Mouse (Mus musculus) spleen, adult 2 months (tissue): ENCODE data around the gene Astn2.

Source experiments
- CTCF ChIP-seq: fragments of 200-500 bp; IDR thresholded peaks from 2 replicates; pipeline ENCODE4 v1.5.1; 2011; ENCODE audit warnings: mild to moderate bottlenecking, inconsistent platforms; ENCODE audit not compliant: insufficient read depth, insufficient read length, insufficient replicate concordance; ENCODE audit errors: extremely low read depth
- POLR2A ChIP-seq: fragments of 200-500 bp; IDR thresholded peaks from 2 replicates; pipeline ENCODE4 v1.6.1; 2011; ENCODE audit warnings: low read depth, low read length, inconsistent platforms

DNA sequence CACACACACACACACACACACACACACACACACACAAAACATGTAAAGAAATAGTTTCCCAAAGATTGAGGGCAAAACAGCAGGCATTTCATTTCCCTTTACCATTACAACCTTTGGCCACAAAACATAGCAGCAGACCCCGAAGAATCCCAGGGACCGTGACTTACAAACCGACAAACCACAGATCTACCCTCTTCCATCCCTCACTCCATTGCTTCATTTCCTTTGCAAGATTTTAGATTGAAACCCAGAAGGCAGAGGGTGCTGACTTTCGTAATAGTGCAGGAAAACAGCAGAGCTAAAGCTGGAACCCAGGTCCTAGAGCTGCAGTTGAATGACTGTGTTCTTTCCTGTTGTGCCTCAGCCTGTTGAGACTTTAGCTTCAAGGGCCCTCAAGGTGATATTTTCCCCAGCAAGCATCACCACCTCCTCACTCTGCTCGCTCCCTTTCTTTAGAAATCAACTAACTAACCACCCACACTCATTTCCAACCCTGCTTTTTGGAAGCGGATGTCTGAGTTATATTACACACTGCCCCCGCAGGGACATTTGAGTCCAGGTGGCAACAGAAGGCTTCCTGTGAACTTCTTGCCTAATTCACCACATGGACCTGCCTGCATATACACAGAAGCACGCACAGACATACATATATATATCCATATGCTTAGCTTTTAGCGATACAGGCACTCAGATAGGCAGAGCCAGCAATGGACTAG is 181.7 kb downstream of the Astn2 start:
- TF ChIP-seq CTCF (no peak), POLR2A (no peak)
